In genomic region chr1:77453811-77454210, GRCm38 (mm10) we compare ENCODE assay signal across 22 mouse cellular contexts.
DNase-seq lines count a peak whose midpoint lies in the region; ATAC-seq and TF ChIP-seq lines count a peak whose summit lies in the region.
"Had no signal": no experiment of that assay in that cellular context is flagged by ENCODE, and none has a peak within 500 bp of the region (broad histone marks: within the 10 kb centered on the region; RNA-seq: fewer than 3 reads in every experiment).

No protein-coding gene starts in this region.

- no peak overlapping the region for H3K4me3 ChIP-seq in ES-Bruce4 (ENCODE audit: low read depth, low read length)
- H3K4me3 ChIP-seq in stomach, postnatal 0 days (ENCODE audit: low read depth, low read length) = no peak overlapping the region
- no peak overlapping the region for H3K4me3 ChIP-seq in forebrain, embryonic 12.5 days (replicated peaks)
- H3K4me3 ChIP-seq: embryonic facial prominence, embryonic 10.5 days; embryonic facial prominence, embryonic 12.5 days had no signal

- WGBS in stomach, postnatal 0 days = 92% methylated on average over 1 of the region's 1 CpGs
- WGBS in forebrain, embryonic 12.5 days = 86% methylated on average over 1 of the region's 1 CpGs

- no peaks in the 10 kb centered on the region for H3K36me3 ChIP-seq in ES-Bruce4 (ENCODE audit: control insufficient read depth, insufficient read depth, low read length, poor library complexity, severe bottlenecking)
- no peaks in the 10 kb centered on the region for H3K36me3 ChIP-seq in stomach, postnatal 0 days (ENCODE audit: control insufficient read depth, insufficient read depth, low read length)
- H3K36me3 ChIP-seq in forebrain, embryonic 12.5 days (replicated peaks) = no peaks in the 10 kb centered on the region
- H3K36me3 ChIP-seq: embryonic facial prominence, embryonic 10.5 days; embryonic facial prominence, embryonic 12.5 days; G1E had no signal

- peak overlapping the region; percentile 92 for H3K27ac ChIP-seq in ES-Bruce4 (ENCODE audit: insufficient read depth, low read length)
- no peak overlapping the region for H3K27ac ChIP-seq in stomach, postnatal 0 days (replicated peaks)
- no peak overlapping the region for H3K27ac ChIP-seq in forebrain, embryonic 12.5 days
- H3K27ac ChIP-seq: embryonic facial prominence, embryonic 10.5 days; embryonic facial prominence, embryonic 12.5 days had no signal

- peaks cover 7% of the 10 kb centered on the region for H3K4me1 ChIP-seq in ES-Bruce4 (ENCODE audit: control insufficient read depth, insufficient read depth, low read length)
- no peaks in the 10 kb centered on the region for H3K4me1 ChIP-seq in stomach, postnatal 0 days (replicated peaks; ENCODE audit: control insufficient read depth, insufficient read depth)
- H3K4me1 ChIP-seq in forebrain, embryonic 12.5 days = peaks cover 21% of the 10 kb centered on the region

- no peak overlapping the region for H3K4me2 ChIP-seq in stomach, postnatal 0 days (replicated peaks; ENCODE audit: low read depth)
- H3K4me2 ChIP-seq in forebrain, embryonic 12.5 days = no peak overlapping the region
- H3K4me2 ChIP-seq: embryonic facial prominence, embryonic 12.5 days had no signal

- peak; percentile 67; the same call in 1 of the 2 replicates for ATAC-seq in stomach, postnatal 0 days (ENCODE audit: low FRiP score, low TSS enrichment)
- ATAC-seq in forebrain, embryonic 12.5 days (ENCODE audit: low FRiP score) = no peak
- ATAC-seq: activated CD4-positive, CD25-positive, alpha-beta regulatory T cell, adult 4 months; forebrain, embryonic 14.5 days; forebrain, embryonic 16.5 days; Patski had no signal

- no peak for TF ChIP-seq CTCF in ES-Bruce4 (IDR thresholded peaks at IDR 0.05; ENCODE audit: low read depth, low read length)
- TF ChIP-seq CTCF in stomach, postnatal 0 days (IDR thresholded peaks at IDR 0.05; ENCODE audit: low read depth) = no peak

- no peaks in the 10 kb centered on the region for H3K27me3 ChIP-seq in ES-Bruce4 (ENCODE audit: control insufficient read depth, insufficient read depth, low read length, poor library complexity, severe bottlenecking)
- no peaks in the 10 kb centered on the region for H3K27me3 ChIP-seq in stomach, postnatal 0 days (ENCODE audit: control insufficient read depth, insufficient read depth, low read length)
- no peaks in the 10 kb centered on the region for H3K27me3 ChIP-seq in forebrain, embryonic 12.5 days
- H3K27me3 ChIP-seq: embryonic facial prominence, embryonic 12.5 days; Patski had no signal

- intact Hi-C loops in left cerebral cortex, postnatal 4 days (cut with DNase I) = no loop called here

- TF ChIP-seq POLR2A in ES-Bruce4 (IDR thresholded peaks at IDR 0.05; ENCODE audit: insufficient read depth, low read length) = no peak

- TF ChIP-seq EP300 in ES-Bruce4 (IDR thresholded peaks at IDR 0.05; ENCODE audit: insufficient read depth, low read depth, low read length) = no peak
- no peak for TF ChIP-seq EP300 in stomach, postnatal 0 days (optimal IDR thresholded peaks at IDR 0.05)

- peaks cover 26% of the 10 kb centered on the region for H3K9me3 ChIP-seq in ES-Bruce4 (replicated peaks; ENCODE audit: control insufficient read depth, insufficient read depth, low read length, poor library complexity, severe bottlenecking)
- no peaks in the 10 kb centered on the region for H3K9me3 ChIP-seq in stomach, postnatal 0 days (ENCODE audit: control insufficient read depth, low read length)
- H3K9me3 ChIP-seq in forebrain, embryonic 12.5 days = no peaks in the 10 kb centered on the region
- H3K9me3 ChIP-seq: embryonic facial prominence, embryonic 10.5 days; embryonic facial prominence, embryonic 12.5 days had no signal

- no peak overlapping the region for H3K9ac ChIP-seq in ES-Bruce4 (ENCODE audit: low read depth, poor library complexity, severe bottlenecking)
- no peak overlapping the region for H3K9ac ChIP-seq in stomach, postnatal 0 days (ENCODE audit: low read length)
- no peak overlapping the region for H3K9ac ChIP-seq in forebrain, embryonic 12.5 days
- H3K9ac ChIP-seq: embryonic facial prominence, embryonic 12.5 days had no signal

- DNase-seq in ES-CJ7 (ENCODE audit: low read depth, low spot score) (peak; percentile 94), R1 (ENCODE audit: low read depth, low spot score) (peak; percentile 80)
- DNase-seq in stomach, postnatal 0 days (ENCODE audit: low spot score) = no peak
- DNase-seq in layer of hippocampus, adult 18-20 months (ENCODE audit: low spot score in 2 of 2) = no peak
- DNase-seq in left cerebral cortex, postnatal 4 days = no peak
- DNase-seq: adrenal gland, adult 8-10 months; adrenal gland, postnatal 14 days; adrenal gland, postnatal 36 days; cerebellum, adult 11-12 months; cerebellum, adult 2 months; cerebellum, adult 9-10 months; cerebellum, postnatal 10 days; cerebellum, postnatal 25 days had no signal

Comparison
In these comparisons a context has a peak if more than half of its experiments do, and no peak if none do; other contexts are left out.
1. DNase-seq: peak in ES-CJ7 (single experiment) and R1 (single experiment); none in stomach, postnatal 0 days (single experiment), layer of hippocampus, adult 18-20 months (0 of 2) and left cerebral cortex, postnatal 4 days (single experiment).